Mouse (Mus musculus): Measurements from ENCODE around the gene Olfr1274-ps.
"Not testable (repeated sequence)": the region's sequence is repeated elsewhere in the genome, so short reads cannot be mapped to it uniquely, and the experiment has no call there.

Olfr1274-ps gene

GRCm38 (mm10) chr2:90398633-90399107 lies at the start of gene Olfr1274-ps:
TSS of gene Olfr1274-ps (plus strand) at chr2:90398683.
- DNase-seq: not testable (repeated sequence)

GRCm38 (mm10) chr2:90351047-90351446 lies 47.4 kb upstream of the Olfr1274-ps start:
- DNase-seq: not testable (repeated sequence)

- DNase-seq: not testable (repeated sequence)
These were observed 46.9 kb upstream of the Olfr1274-ps start for GRCm38 (mm10) chr2:90351540-90351939.

GRCm38 (mm10) chr2:90359229-90359628 lies 39.3 kb upstream of the Olfr1274-ps start:
- DNase-seq: not testable (repeated sequence)

GRCm38 (mm10) chr2:90360199-90360598 lies 38.3 kb upstream of the Olfr1274-ps start:
- not testable (repeated sequence) for DNase-seq

GRCm38 (mm10) chr2:90414110-90414821 lies 15.8 kb downstream of the Olfr1274-ps start:
- DNase-seq: not testable (repeated sequence)

GRCm38 (mm10) chr2:90422282-90422681 lies 23.8 kb downstream of the Olfr1274-ps start:
- DNase-seq: not testable (repeated sequence)

GRCm38 (mm10) chr2:90424937-90425336 lies 26.5 kb downstream of the Olfr1274-ps start:
- DNase-seq: not testable (repeated sequence)

GRCm38 (mm10) chr2:90428988-90429717 lies 30.7 kb downstream of the Olfr1274-ps start:
- not testable (repeated sequence) for DNase-seq

- DNase-seq: not testable (repeated sequence)
These were observed 31.3 kb downstream of the Olfr1274-ps start for GRCm38 (mm10) chr2:90429782-90430181.

GRCm38 (mm10) chr2:90437453-90437852 lies 39.0 kb downstream of the Olfr1274-ps start:
- DNase-seq: not testable (repeated sequence)

GRCm38 (mm10) chr2:90440169-90440568 lies 41.7 kb downstream of the Olfr1274-ps start:
- not testable (repeated sequence) for DNase-seq

- DNase-seq: not testable (repeated sequence)
These were observed 43.3 kb downstream of the Olfr1274-ps start for GRCm38 (mm10) chr2:90441811-90442210.

GRCm38 (mm10) chr2:90443811-90444210 lies 45.3 kb downstream of the Olfr1274-ps start:
- no peak for DNase-seq

- DNase-seq: no peak
These were observed 50.7 kb downstream of the Olfr1274-ps start for GRCm38 (mm10) chr2:90448967-90449740.

GRCm38 (mm10) chr2:90452380-90452779 lies 53.9 kb downstream of the Olfr1274-ps start:
- DNase-seq: no peak

Data from embryo, embryonic 11 days (tissue).